Mouse (Mus musculus) forebrain, embryonic 13.5 days (tissue): ENCODE measurements around the gene Zfp618. TPM values are rescaled to one million over a fixed set of nuclear protein-coding genes. Genes with fewer than 3 reads are reported as not detected.

Experiments used
- ATAC-seq: fragments of 200-750 bp; cut with Nextera tagmentation; 2 replicates; pipeline ENCODE4 v1.8.0; 2017
- H3K27ac ChIP-seq: fragments of 300-500 bp; sonication (generic); 2 replicates; pipeline ENCODE4 v1.5.1; 2015; ENCODE audit warnings: inconsistent platforms, mild to moderate bottlenecking, moderate library complexity
- H3K27me3 ChIP-seq: fragments of 300-500 bp; sonication (generic); 2 replicates; pipeline ENCODE4 v1.6.1; 2015; ENCODE audit warnings: mild to moderate bottlenecking, inconsistent platforms
- H3K36me3 ChIP-seq: fragments of 300-500 bp; sonication (generic); 2 replicates; pipeline ENCODE4 v1.6.1; 2015; ENCODE audit warnings: mild to moderate bottlenecking, inconsistent platforms; ENCODE audit not compliant: poor library complexity, severe bottlenecking
- H3K4me1 ChIP-seq: fragments of 300-500 bp; sonication (generic); 2 replicates; pipeline ENCODE4 v1.6.1; 2015; ENCODE audit warnings: inconsistent platforms
- H3K4me2 ChIP-seq: fragments of 300-500 bp; sonication (generic); 2 replicates; pipeline ENCODE4 v1.6.1; 2015; ENCODE audit warnings: inconsistent platforms, mild to moderate bottlenecking, moderate library complexity
- H3K4me3 ChIP-seq: fragments of 300-500 bp; sonication (generic); 2 replicates; pipeline ENCODE4 v1.5.1; 2015; ENCODE audit warnings: mild to moderate bottlenecking, inconsistent platforms
- H3K9ac ChIP-seq: fragments of 300-500 bp; sonication (generic); 2 replicates; pipeline ENCODE4 v1.6.1; 2015; ENCODE audit warnings: mild to moderate bottlenecking, inconsistent platforms
- H3K9me3 ChIP-seq: fragments of 300-500 bp; sonication (generic); replicated peaks from 2 replicates; pipeline ENCODE4 v1.6.1; 2016; ENCODE audit warnings: inconsistent platforms
- WGBS: fragments of 180-500 bp; shearing (Covaris S2); methylation state at CpG from one replicate; pipeline ENCODE4 v1.1.7; 2015; 5-methylcytosine and 5-hydroxymethylcytosine counted together
- polyA plus RNA-seq: library from polyadenylated mRNA; unstranded; fragments of >200 nt; fragmentation: Nextera tagmentation; extraction: Ambion mirVana; gene quantifications from 2 replicates; pipeline ENCODE4 v1.2.1, GENCODE M21; 2015

Zfp618 gene
- polyA plus RNA-seq, 1 experiment from 2014 or later = 21.7 TPM

DNA sequence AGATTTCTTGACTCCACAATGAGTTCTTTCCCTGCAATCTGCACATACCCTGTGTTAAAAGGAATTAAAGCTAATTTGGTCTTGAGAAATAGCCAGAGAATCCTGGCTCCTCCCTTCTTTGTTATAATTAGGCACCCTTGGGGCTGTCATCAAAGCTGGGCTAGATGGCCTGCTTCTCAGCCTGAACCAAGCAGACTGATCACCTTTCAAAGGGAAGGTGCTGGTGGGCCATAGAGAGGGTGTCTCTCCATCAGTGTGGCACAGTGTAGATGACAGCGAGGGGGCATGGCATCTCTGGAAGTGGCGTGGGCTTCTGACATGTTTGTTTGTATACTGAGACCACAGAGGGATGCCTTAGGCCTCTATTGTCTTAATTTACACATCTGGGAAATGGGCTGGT is 9.5 kb downstream of the Zfp618 start:
- WGBS = 92% methylated on average over 2 of the region's 2 CpGs
- Histone ChIP-seq H3K9me3 (no peaks in the 10 kb centered on the region), H3K4me3 (no peak overlapping the region), H3K4me2 (no peak overlapping the region), H3K9ac (no peak overlapping the region), H3K27me3 (no peaks in the 10 kb centered on the region), H3K36me3 (no peaks in the 10 kb centered on the region), H3K4me1 (peaks cover 18% of the 10 kb centered on the region), H3K27ac (no peak overlapping the region)
- no peak for ATAC-seq

- H3K4me1 ChIP-seq = peaks cover 18% of the 10 kb centered on the region
- no peaks in the 10 kb centered on the region for H3K27me3 ChIP-seq
- WGBS = 90% methylated on average over 6 of the region's 6 CpGs
- H3K4me2 ChIP-seq = no peak overlapping the region
- no peak overlapping the region for H3K4me3 ChIP-seq
- no peak overlapping the region for H3K27ac ChIP-seq
- no peak for ATAC-seq
- no peak overlapping the region for H3K9ac ChIP-seq
- H3K9me3 ChIP-seq = no peaks in the 10 kb centered on the region
- H3K36me3 ChIP-seq = no peaks in the 10 kb centered on the region
These were observed 10.2 kb downstream of the Zfp618 start for GRCm38 (mm10) chr4:62975541-62975940.

DNA sequence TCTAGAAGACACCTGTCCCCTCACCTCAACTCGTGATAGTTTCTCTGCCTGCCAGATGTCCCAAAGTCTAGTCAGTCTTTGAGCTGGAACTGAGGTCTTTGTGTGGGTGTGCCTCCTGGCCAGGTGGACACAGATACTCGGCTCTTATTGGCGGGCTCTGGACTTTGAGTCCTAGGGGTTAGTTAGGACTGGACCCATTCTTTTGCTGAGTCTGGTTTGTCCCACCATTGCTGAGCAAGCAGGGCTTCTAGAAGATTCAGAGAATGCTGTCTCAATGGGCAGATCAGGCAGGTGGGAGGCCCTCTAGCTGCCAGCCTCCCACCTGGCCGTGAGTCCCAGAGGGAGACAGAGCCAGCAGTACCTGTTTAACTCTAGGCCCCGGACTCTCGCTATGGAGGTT is 12.1 kb downstream of the Zfp618 start:
- no peak overlapping the region for H3K4me2 ChIP-seq
- peaks cover 18% of the 10 kb centered on the region for H3K4me1 ChIP-seq
- H3K27me3 ChIP-seq = no peaks in the 10 kb centered on the region
- no peaks in the 10 kb centered on the region for H3K36me3 ChIP-seq
- WGBS = 91% methylated on average over 6 of the region's 6 CpGs
- H3K9ac ChIP-seq = no peak overlapping the region
- ATAC-seq = no peak
- H3K27ac ChIP-seq = no peak overlapping the region
- no peaks in the 10 kb centered on the region for H3K9me3 ChIP-seq
- H3K4me3 ChIP-seq = no peak overlapping the region

DNA sequence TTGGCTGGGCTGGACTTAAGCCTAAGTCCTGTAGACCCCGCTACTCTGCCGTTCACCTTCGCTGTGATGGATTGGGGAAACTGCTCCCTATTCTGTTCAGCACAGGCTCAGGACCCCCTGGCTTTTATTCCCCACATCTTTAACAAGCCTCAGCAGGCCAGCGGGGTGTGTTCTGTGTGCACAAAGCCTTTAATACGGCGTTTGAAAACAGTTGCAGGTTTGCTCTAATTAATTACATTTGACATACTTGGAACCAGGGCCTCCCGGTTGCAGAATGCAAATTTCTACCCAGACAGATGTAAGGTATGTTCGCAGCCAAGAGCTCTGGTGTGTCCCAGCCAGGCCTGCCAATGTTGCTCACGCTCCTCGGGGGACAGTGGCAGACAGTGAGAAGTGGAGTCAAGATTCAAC is 13.1 kb downstream of the Zfp618 start:
- Histone ChIP-seq H3K4me2 (no peak overlapping the region), H3K9ac (no peak overlapping the region), H3K4me1 (peaks cover 18% of the 10 kb centered on the region), H3K27ac (0 out of 2 replicates have a peak overlapping the region, but pooled peaks have one; percentile 10), H3K4me3 (no peak overlapping the region), H3K9me3 (no peaks in the 10 kb centered on the region), H3K36me3 (no peaks in the 10 kb centered on the region), H3K27me3 (no peaks in the 10 kb centered on the region)
- WGBS = 14% methylated on average over 10 of the region's 10 CpGs
- peak; percentile 78 for ATAC-seq

DNA sequence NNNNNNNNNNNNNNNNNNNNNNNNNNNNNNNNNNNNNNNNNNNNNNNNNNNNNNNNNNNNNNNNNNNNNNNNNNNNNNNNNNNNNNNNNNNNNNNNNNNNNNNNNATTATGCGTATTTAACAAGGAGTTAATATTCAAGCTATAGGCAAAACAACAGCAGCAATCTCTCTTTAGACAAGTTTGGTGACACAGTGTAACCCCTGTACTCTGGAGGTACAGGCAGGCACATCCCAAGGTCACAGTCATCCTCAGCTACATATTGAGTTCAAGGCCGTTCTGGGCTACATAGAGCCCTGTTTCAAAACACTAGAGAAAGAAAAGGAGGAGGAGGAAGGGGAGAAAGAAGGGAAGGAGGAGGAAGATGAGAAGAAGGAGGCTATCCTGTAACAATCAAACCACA is 16.2 kb downstream of the Zfp618 start:
- no peaks in the 10 kb centered on the region for H3K36me3 ChIP-seq
- peaks cover 18% of the 10 kb centered on the region for H3K4me1 ChIP-seq
- H3K4me3 ChIP-seq = no peak overlapping the region
- no peak overlapping the region for H3K9ac ChIP-seq
- no peaks in the 10 kb centered on the region for H3K9me3 ChIP-seq
- H3K4me2 ChIP-seq = no peak overlapping the region
- H3K27me3 ChIP-seq = no peaks in the 10 kb centered on the region
- ATAC-seq = no peak
- 87% methylated on average over 2 of the region's 2 CpGs for WGBS
- no peak overlapping the region for H3K27ac ChIP-seq

GRCm38 (mm10) chr4:62983556-62983955 is 18.2 kb downstream of the Zfp618 start:
- no peaks in the 10 kb centered on the region for H3K36me3 ChIP-seq
- H3K4me1 ChIP-seq = peaks cover 7% of the 10 kb centered on the region
- 97% methylated on average over 5 of the region's 5 CpGs for WGBS
- no peak overlapping the region for H3K4me2 ChIP-seq
- H3K9ac ChIP-seq = no peak overlapping the region
- ATAC-seq = no peak
- H3K27ac ChIP-seq = no peak overlapping the region
- no peaks in the 10 kb centered on the region for H3K9me3 ChIP-seq
- H3K27me3 ChIP-seq = no peaks in the 10 kb centered on the region
- no peak overlapping the region for H3K4me3 ChIP-seq

GRCm38 (mm10) chr4:62991336-62991735 is 26.0 kb downstream of the Zfp618 start:
- peak; percentile 50 for ATAC-seq
- no peak overlapping the region for H3K9ac ChIP-seq
- no peaks in the 10 kb centered on the region for H3K27me3 ChIP-seq
- 76% methylated on average over 11 of the region's 11 CpGs for WGBS
- no peaks in the 10 kb centered on the region for H3K36me3 ChIP-seq
- peaks cover 8% of the 10 kb centered on the region; the same call in 1 of the 2 replicates for H3K4me1 ChIP-seq
- no peak overlapping the region for H3K4me2 ChIP-seq
- no peak overlapping the region for H3K4me3 ChIP-seq
- H3K9me3 ChIP-seq = peaks cover 7% of the 10 kb centered on the region
- no peak overlapping the region for H3K27ac ChIP-seq

GRCm38 (mm10) chr4:62993190-62993589 is 27.8 kb downstream of the Zfp618 start:
- Histone ChIP-seq H3K27me3 (no peaks in the 10 kb centered on the region), H3K9ac (no peak overlapping the region), H3K4me2 (no peak overlapping the region), H3K27ac (no peak overlapping the region), H3K36me3 (no peaks in the 10 kb centered on the region; the same call in 1 of the 2 replicates), H3K4me1 (peaks cover 16% of the 10 kb centered on the region), H3K4me3 (no peak overlapping the region), H3K9me3 (peaks cover 7% of the 10 kb centered on the region)
- no peak for ATAC-seq
- WGBS = 88% methylated on average over 2 of the region's 2 CpGs

DNA sequence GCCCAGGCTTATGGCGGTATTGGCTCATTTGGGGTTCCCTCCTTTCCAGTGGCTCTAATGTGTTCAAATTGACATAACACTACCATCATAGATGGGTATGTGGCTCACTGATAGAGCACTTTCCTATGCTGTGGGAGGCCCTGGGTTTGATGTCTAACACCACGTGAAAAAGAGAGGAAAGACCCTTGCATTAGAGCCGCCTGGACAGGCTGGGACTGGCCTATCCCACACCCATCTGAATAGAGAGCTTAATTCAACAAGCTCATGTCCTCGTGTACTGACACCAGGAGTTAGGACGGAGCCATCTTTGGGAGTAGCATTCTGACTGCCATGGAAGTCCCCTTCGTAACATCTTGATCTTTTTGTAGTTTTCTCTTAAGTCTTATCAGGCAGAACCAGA is 32.2 kb downstream of the Zfp618 start:
- no peak overlapping the region for H3K4me3 ChIP-seq
- WGBS = 90% methylated on average over 6 of the region's 6 CpGs
- H3K36me3 ChIP-seq = no peaks in the 10 kb centered on the region; the same call in 1 of the 2 replicates
- H3K27ac ChIP-seq = peak overlapping the region; percentile 12; the same call in 1 of the 2 replicates
- no peak overlapping the region for H3K9ac ChIP-seq
- H3K9me3 ChIP-seq = peaks cover 7% of the 10 kb centered on the region
- no peaks in the 10 kb centered on the region for H3K27me3 ChIP-seq
- H3K4me2 ChIP-seq = no peak overlapping the region
- no peak for ATAC-seq
- H3K4me1 ChIP-seq = peaks cover 33% of the 10 kb centered on the region

GRCm38 (mm10) chr4:62998431-62998835 is 33.1 kb downstream of the Zfp618 start:
- H3K4me3 ChIP-seq = no peak overlapping the region
- H3K27ac ChIP-seq = peak overlapping the region; percentile 12
- peaks cover 28% of the 10 kb centered on the region for H3K4me1 ChIP-seq
- H3K9ac ChIP-seq = no peak overlapping the region
- ATAC-seq = peak; percentile 65
- no peaks in the 10 kb centered on the region for H3K27me3 ChIP-seq
- peaks cover 7% of the 10 kb centered on the region for H3K9me3 ChIP-seq
- no peaks in the 10 kb centered on the region; the same call in 1 of the 2 replicates for H3K36me3 ChIP-seq
- H3K4me2 ChIP-seq = 0 out of 2 replicates have a peak overlapping the region, but pooled peaks have one; percentile 3
- 28% methylated on average over 5 of the region's 5 CpGs for WGBS

DNA sequence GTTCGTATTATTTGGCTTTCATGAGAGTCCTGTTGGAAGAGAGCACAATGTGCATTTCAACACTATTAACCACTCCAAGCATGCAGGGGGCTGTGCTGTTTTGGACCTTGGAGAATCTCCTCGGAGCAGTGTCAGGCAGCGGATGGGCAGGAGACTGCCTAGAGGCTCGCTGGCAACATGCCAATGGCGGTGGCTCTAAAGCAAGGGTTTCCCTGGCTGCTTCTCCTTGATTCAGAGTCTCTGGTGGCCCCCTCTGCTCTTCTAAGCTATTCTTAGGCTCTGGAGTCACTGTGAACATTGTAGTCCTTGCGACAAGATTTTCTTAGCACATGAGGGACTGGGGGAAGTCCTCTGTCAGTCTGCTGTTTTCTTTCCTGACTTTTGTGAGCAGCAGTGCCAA is 33.5 kb downstream of the Zfp618 start:
- Histone ChIP-seq H3K27me3 (no peaks in the 10 kb centered on the region), H3K4me3 (no peak overlapping the region), H3K9me3 (peaks cover 7% of the 10 kb centered on the region), H3K4me1 (peaks cover 28% of the 10 kb centered on the region), H3K27ac (peak overlapping the region; percentile 12), H3K9ac (no peak overlapping the region), H3K4me2 (no peak overlapping the region), H3K36me3 (no peaks in the 10 kb centered on the region; the same call in 1 of the 2 replicates)
- ATAC-seq = peak; percentile 20; the same call in 1 of the 2 replicates
- WGBS = 28% methylated on average over 6 of the region's 6 CpGs

DNA sequence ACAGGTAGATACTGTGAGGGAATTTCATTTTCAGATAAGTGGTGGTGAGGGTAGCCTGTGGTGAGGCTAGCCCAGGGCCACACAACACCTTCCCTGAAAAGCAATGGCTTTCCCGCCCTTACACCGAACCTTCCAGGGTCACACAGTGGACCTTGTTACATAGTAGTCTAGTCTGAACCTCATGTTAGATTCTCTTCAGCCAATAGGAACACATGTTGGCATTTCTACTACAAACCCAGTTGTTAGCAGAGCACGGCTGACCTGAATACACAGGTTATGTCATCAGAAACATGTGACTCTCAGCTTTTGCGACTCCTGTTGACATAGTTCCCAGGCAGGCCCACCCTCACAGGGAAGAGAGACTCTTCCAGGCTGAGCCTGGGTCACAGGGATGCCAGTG is 33.9 kb downstream of the Zfp618 start:
- H3K27ac ChIP-seq = peak overlapping the region; percentile 12; the same call in 1 of the 2 replicates
- ATAC-seq = no peak
- H3K27me3 ChIP-seq = no peaks in the 10 kb centered on the region
- no peak overlapping the region for H3K4me2 ChIP-seq
- 87% methylated on average over 4 of the region's 4 CpGs for WGBS
- no peaks in the 10 kb centered on the region; the same call in 1 of the 2 replicates for H3K36me3 ChIP-seq
- peaks cover 7% of the 10 kb centered on the region for H3K9me3 ChIP-seq
- H3K4me3 ChIP-seq = no peak overlapping the region
- no peak overlapping the region for H3K9ac ChIP-seq
- peaks cover 31% of the 10 kb centered on the region for H3K4me1 ChIP-seq

DNA sequence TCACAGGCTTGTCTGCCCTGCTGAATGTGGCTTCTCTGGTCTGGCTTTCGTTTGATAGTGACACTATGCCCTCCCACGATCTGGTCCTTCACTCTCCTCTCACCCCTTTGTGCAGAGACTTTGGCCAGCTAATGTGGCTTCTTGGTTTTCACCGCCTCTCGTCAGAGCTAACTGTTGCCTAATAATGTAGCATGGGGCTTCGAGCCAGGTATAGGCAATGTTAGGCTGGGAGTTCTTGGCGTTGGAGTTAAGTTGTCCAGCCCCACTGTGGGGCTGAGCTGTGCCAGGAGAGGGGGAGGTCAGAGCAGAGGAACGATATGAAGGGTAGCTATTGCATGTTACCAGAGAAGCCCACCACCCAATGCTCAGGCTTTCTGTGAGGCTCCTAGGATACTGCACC is 34.5 kb downstream of the Zfp618 start:
- H3K36me3 ChIP-seq = no peaks in the 10 kb centered on the region; the same call in 1 of the 2 replicates
- H3K4me1 ChIP-seq = peaks cover 37% of the 10 kb centered on the region
- WGBS = 83% methylated on average over 7 of the region's 7 CpGs
- H3K9ac ChIP-seq = no peak overlapping the region
- H3K4me2 ChIP-seq = no peak overlapping the region
- no peak overlapping the region for H3K27ac ChIP-seq
- no peaks in the 10 kb centered on the region for H3K27me3 ChIP-seq
- ATAC-seq = no peak
- H3K9me3 ChIP-seq = peaks cover 4% of the 10 kb centered on the region
- H3K4me3 ChIP-seq = no peak overlapping the region
